Mouse (Mus musculus) liver, adult 2 months (tissue): ENCODE data around the gene Xylt1. TPM values are rescaled to one million over a fixed set of nuclear protein-coding genes. Genes with fewer than 3 reads are reported as not detected.

Experiments used
- DNase-seq: peaks from one replicate; pipeline ENCODE4 v3.0.0-alpha.2; 2011; ENCODE audit warnings: low read depth, low spot score; ENCODE audit errors: extremely low read depth
- H3K27ac ChIP-seq: fragments of 200-500 bp; replicated peaks from 2 replicates; pipeline ENCODE4 v1.5.1; 2012; ENCODE audit warnings: low read depth, mild to moderate bottlenecking, control low read depth, inconsistent platforms, low read length; ENCODE audit not compliant: insufficient read depth
- H3K27me3 ChIP-seq: fragments of 200-500 bp; 2 replicates; pipeline ENCODE4 v1.6.1; 2012; ENCODE audit warnings: mild to moderate bottlenecking, moderate library complexity, low read length, inconsistent platforms; ENCODE audit not compliant: control insufficient read depth, insufficient read depth
- H3K36me3 ChIP-seq: fragments of 200-500 bp; 2 replicates; pipeline ENCODE4 v1.6.1; 2012; ENCODE audit warnings: low read length, inconsistent platforms; ENCODE audit not compliant: control insufficient read depth, insufficient read depth
- H3K4me1 ChIP-seq: fragments of 200-500 bp; 2 replicates; pipeline ENCODE4 v1.6.1; 2011; ENCODE audit warnings: low read length; ENCODE audit not compliant: control insufficient read depth, insufficient read depth
- H3K4me3 ChIP-seq: fragments of 200-500 bp; 2 replicates; pipeline ENCODE4 v1.5.1; 2011; ENCODE audit warnings: low read depth, mild to moderate bottlenecking, control low read depth, low read length, moderate library complexity; ENCODE audit not compliant: insufficient read depth
- H3K79me2 ChIP-seq: fragments of 200-500 bp; 2 replicates; pipeline ENCODE4 v1.6.1; 2012; ENCODE audit warnings: inconsistent platforms, mild to moderate bottlenecking, low read length, moderate library complexity; ENCODE audit not compliant: control insufficient read depth, insufficient read depth
- H3K9ac ChIP-seq: fragments of 200-500 bp; 2 replicates; pipeline ENCODE4 v1.6.1; 2012; ENCODE audit warnings: low read depth, mild to moderate bottlenecking, control low read depth, inconsistent platforms, low read length
- CTCF ChIP-seq: fragments of 200-500 bp; IDR thresholded peaks from 2 replicates; pipeline ENCODE4 v1.5.1; 2011; ENCODE audit warnings: low read depth, low read length, control low read depth
- POLR2A ChIP-seq: fragments of 200-500 bp; IDR thresholded peaks from 2 replicates; pipeline ENCODE4 v1.6.1; 2011; ENCODE audit warnings: low read length, control low read depth; ENCODE audit not compliant: insufficient read depth; ENCODE audit errors: extremely low read depth
- WGBS: fragments of 180-500 bp; shearing (Covaris S2); methylation state at CpG from one replicate; pipeline ENCODE4 v1.1.7; 2018; 5-methylcytosine and 5-hydroxymethylcytosine counted together
- polyA plus RNA-seq: library from polyadenylated mRNA; depleted of rRNA; stranded (reverse); fragments of >200 nt; gene quantifications from 2 replicates; pipeline ENCODE4 v1.2.3, GENCODE M21; 2012
- total RNA-seq: library from RNA; depleted of rRNA; stranded (reverse); fragments of >200 nt; gene quantifications from 2 replicates; pipeline ENCODE4 v1.2.3, GENCODE M21; 2014

Xylt1 gene
- total and polyA plus RNA-seq, 2 experiments = 0.09 to 0.18 TPM

DNA sequence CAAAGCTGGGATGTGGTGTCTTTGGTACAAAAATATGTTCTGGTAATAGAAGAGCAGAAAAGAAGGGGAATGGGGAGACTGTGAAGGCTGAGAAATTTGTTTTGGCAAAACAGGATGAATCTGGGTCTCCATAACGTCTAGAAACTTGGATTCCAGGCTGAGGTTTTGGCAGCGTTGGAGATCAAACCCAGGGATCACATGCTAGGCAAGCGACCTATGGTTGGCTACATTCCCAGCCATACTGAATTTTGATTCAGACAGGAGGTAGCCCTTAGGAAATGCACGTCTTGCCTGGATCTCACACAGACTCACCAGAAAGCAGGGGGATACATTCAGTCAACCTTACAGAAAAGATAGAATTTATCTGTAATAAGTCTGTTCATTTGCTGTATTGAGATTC, 84.2 kb downstream of the Xylt1 start:
- no peak overlapping the region for H3K27ac ChIP-seq
- DNase-seq = no peak
- H3K27me3 ChIP-seq = 0 out of 2 replicates have a peak, but pooled peaks cover 2% of the 10 kb centered on the region

DNA sequence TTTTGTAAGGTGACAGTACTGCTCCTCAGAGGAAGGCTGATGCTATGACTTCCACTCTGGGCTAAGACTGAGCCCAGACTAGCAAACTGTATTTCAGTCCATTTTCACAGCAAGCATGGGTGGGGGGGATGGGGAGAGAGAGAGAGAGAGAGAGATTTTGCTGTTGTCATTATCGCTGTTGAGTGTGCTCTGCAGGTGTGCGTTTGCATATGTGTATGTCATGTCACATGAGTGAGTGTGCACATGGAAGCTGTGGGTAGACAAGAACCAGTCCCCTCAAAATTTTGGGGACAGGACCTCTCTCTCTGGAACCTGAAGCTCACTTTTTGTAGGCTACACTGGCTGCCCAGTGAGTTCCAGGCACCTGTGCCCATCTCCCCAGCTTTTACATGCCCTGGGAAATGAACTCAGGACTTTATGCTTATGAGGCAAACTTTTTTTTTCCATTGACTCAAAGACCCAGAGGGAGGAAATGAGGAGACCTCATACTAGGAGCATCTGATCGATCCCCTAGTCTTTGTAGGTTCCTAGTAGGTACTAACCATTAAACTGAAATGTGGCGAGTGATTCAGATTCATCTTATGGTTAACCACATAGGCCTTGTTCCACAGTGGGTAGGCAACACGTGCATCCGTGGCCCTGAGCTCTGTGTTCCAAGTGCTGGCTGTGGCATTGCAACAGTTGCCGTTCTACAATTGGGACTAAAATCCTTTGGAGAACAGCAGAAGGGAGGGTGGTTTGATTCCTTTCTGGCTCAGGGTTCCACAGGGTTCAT, 85.4 kb downstream of the Xylt1 start:
- no peaks in the 10 kb centered on the region for H3K36me3 ChIP-seq
- no peak for TF ChIP-seq POLR2A
- TF ChIP-seq CTCF = no peak
- H3K4me3 ChIP-seq = no peak overlapping the region
- no peaks in the 10 kb centered on the region for H3K4me1 ChIP-seq
- H3K9ac ChIP-seq = no peak overlapping the region
- 0 out of 2 replicates have a peak, but pooled peaks cover 2% of the 10 kb centered on the region for H3K27me3 ChIP-seq
- no peak overlapping the region for H3K27ac ChIP-seq
- H3K79me2 ChIP-seq = no peaks in the 10 kb centered on the region
- no peak for DNase-seq
- WGBS = 85% methylated on average over 7 of the region's 7 CpGs

More for the DNA sequence above, 84.2 kb downstream of the Xylt1 start:
- H3K4me3 ChIP-seq = no peak overlapping the region
- H3K36me3 ChIP-seq = no peaks in the 10 kb centered on the region
- no peak overlapping the region for H3K9ac ChIP-seq
- WGBS = 63% methylated on average over 4 of the region's 4 CpGs
- no peaks in the 10 kb centered on the region for H3K4me1 ChIP-seq
- H3K79me2 ChIP-seq = no peaks in the 10 kb centered on the region
- TF ChIP-seq CTCF (no peak), POLR2A (no peak)

- Histone ChIP-seq H3K36me3 (no peaks in the 10 kb centered on the region), H3K4me1 (no peaks in the 10 kb centered on the region), H3K79me2 (no peaks in the 10 kb centered on the region), H3K27ac (no peak overlapping the region), H3K9ac (no peak overlapping the region), H3K4me3 (no peak overlapping the region), H3K27me3 (no peaks in the 10 kb centered on the region)
- DNase-seq = no peak
- WGBS = 62% methylated on average over 3 of the region's 3 CpGs
- TF ChIP-seq POLR2A (no peak), CTCF (no peak)
These were observed 89.5 kb downstream of the Xylt1 start for GRCm38 (mm10) chr7:117470243-117470802.

GRCm38 (mm10) chr7:117472055-117472780, 91.4 kb downstream of the Xylt1 start:
- no peak for TF ChIP-seq CTCF
- no peak for TF ChIP-seq POLR2A
- Histone ChIP-seq H3K9ac (no peak overlapping the region), H3K79me2 (no peaks in the 10 kb centered on the region), H3K4me3 (no peak overlapping the region), H3K4me1 (no peaks in the 10 kb centered on the region), H3K27ac (no peak overlapping the region), H3K36me3 (no peaks in the 10 kb centered on the region), H3K27me3 (no peaks in the 10 kb centered on the region)
- 71% methylated on average over 11 of the region's 11 CpGs for WGBS
- no peak for DNase-seq

DNA sequence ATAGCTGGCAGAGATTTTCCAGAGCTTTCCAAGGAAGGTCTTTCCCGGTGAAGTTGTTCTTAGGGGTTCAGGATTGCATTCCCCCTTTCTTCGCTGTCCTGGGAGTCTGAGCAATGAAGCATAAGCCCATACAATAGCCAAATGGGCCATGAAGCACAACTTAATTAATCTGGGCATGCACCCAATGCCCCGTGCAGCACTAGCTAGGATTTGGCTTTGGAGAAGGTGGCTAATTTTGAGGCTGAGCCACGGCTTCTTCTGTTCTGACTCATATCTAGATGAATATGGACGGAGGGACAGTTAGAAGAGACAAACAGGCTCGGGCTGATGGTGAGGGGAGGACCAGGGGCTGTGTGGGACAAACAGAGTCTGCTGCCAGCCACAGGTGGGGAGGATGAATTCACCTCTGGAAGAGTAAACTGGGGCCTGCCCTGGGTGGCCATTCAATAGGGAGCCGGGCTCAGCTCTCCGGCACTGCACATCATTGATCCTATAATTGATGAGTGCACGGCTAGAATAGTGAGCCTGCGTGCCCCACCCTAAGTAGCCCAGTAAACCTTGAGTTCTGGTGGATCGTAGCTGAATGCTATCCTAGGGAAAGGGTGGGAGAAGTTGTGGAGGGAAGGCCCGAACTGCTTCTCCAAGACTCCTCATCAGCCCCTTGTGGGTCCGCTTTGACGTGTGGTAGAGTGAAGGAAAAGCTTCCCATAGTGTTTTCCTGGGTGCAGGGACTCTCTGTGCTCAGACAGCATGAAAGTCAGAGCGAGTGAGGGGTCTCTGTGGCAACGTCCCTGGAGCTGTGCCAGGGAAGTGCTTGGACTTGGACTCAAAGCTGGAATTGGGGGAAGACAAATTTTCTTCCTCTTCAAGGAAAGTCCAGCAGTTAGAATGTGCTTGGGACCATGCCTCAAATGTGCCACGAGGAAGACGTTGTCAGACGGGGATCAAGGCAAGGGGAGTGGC, 92.3 kb downstream of the Xylt1 start:
- Histone ChIP-seq H3K4me1 (no peaks in the 10 kb centered on the region), H3K4me3 (no peak overlapping the region), H3K27ac (no peak overlapping the region), H3K9ac (no peak overlapping the region), H3K27me3 (no peaks in the 10 kb centered on the region), H3K79me2 (no peaks in the 10 kb centered on the region), H3K36me3 (no peaks in the 10 kb centered on the region)
- no peak for DNase-seq
- 72% methylated on average over 19 of the region's 19 CpGs for WGBS
- TF ChIP-seq CTCF (no peak), POLR2A (no peak)
